Mouse (Mus musculus): ENCODE results near the gene Fgf11. TPM values are rescaled to one million over a fixed set of nuclear protein-coding genes. Genes with fewer than 3 reads are reported as not detected.

Gene Fgf11
- polyA plus RNA-seq, 1 experiment: 5.6 TPM

- H3K4me1 ChIP-seq (ENCODE audit: control insufficient read depth, insufficient read depth, insufficient read length, low read length): no peaks in the 10 kb centered on the region
- H3K4me3 ChIP-seq (ENCODE audit: insufficient read depth, low read depth, low read length): no peak overlapping the region
- H3K27ac ChIP-seq (replicated peaks; ENCODE audit: low read depth, low read length): no peak overlapping the region
These were observed 23.2 kb downstream of the Fgf11 start for GRCm38 (mm10) chr11:69778258-69778982.

DNA sequence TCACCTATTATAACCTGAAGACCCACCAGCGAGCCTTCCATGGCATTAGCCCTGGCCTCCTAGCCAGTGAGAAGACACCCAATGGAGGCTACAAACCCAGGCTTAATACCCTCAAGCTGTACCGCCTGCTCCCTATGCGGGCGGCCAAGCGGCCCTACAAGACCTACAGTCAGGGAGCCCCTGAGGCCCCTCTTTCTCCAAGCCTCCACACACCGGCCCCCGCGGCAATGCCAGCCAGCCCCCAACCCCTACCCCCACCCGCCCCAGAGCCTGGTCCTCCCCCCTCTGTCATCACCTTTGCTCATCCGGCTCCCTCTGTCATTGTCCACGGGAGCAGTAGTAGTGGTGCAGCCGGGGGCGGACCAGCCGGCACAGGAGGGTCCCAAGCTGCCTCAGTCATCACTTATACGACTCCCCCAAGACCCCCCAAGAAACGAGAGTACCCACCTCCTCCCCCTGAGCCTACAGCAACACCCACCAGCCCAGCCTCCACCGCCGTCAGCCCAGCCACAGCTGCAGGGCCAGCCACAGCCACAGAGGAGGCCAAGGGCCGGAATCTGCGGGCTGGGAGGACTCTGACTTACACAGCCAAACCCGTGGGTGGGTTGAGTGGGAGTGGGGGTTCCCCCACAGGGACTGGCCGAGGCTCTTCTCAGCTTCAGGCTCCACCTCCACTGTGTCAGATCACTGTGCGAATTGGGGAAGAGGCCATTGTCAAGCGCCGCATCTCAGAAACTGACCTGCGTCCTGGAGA is 24.0 kb downstream of the Fgf11 start:
- H3K27ac ChIP-seq (replicated peaks; ENCODE audit: low read depth, low read length): no peak overlapping the region
- H3K4me1 ChIP-seq (ENCODE audit: control insufficient read depth, insufficient read depth, insufficient read length, low read length): no peaks in the 10 kb centered on the region
- no peak overlapping the region for H3K4me3 ChIP-seq (ENCODE audit: insufficient read depth, low read depth, low read length)

DNA sequence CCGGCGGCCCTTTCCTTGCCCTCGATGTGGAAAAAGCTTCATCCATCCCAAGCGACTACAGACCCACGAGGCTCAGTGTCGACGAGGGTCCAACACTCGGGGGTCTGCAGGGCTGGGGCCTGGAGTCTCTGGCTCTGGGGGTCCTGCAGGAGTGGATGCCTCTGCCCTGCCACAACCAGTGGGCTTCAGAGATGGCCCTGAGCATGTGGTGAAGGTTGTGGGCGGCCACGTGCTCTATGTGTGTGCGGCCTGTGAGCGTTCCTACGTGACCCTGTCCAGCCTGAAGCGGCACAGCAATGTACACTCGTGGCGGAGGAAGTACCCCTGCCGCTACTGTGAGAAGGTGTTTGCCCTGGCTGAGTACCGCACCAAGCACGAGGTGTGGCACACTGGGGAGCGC is 25.2 kb downstream of the Fgf11 start:
- no peaks in the 10 kb centered on the region for H3K4me1 ChIP-seq (ENCODE audit: control insufficient read depth, insufficient read depth, insufficient read length, low read length)
- no peak overlapping the region for H3K4me3 ChIP-seq (ENCODE audit: insufficient read depth, low read depth, low read length)
- H3K27ac ChIP-seq (replicated peaks; ENCODE audit: low read depth, low read length): no peak overlapping the region

- Histone ChIP-seq H3K4me1 (ENCODE audit: control insufficient read depth, insufficient read depth, insufficient read length, low read length) (no peaks in the 10 kb centered on the region), H3K4me3 (ENCODE audit: insufficient read depth, low read depth, low read length) (no peak overlapping the region)
These were observed 25.9 kb downstream of the Fgf11 start for GRCm38 (mm10) chr11:69775716-69776115.

DNA sequence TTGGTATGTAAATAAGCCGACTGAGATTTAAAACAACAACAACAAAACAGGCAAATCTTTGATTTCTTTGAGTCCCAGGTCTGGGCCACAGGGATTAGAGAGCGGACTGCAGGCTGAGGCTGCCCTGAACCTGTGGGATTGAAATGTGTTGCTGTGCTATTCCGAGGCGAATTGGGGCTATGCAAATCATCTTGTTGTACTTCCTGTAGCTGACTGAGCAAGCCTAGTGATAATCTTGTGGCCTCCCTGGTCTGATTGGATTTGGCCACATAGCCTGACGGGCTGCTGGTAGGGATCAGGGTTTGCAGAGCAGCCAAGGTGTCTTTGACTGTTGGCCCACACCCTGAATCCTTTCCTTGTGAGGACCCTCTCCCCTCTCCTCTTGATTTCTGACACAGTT is 26.7 kb downstream of the Fgf11 start:
- Histone ChIP-seq H3K4me3 (ENCODE audit: insufficient read depth, low read depth, low read length) (no peak overlapping the region), H3K27ac (replicated peaks; ENCODE audit: low read depth, low read length) (no peak overlapping the region), H3K4me1 (ENCODE audit: control insufficient read depth, insufficient read depth, insufficient read length, low read length) (no peaks in the 10 kb centered on the region)

More at GRCm38 (mm10) chr11:69775716-69776115, 25.9 kb downstream of the Fgf11 start:
- H3K27ac ChIP-seq (replicated peaks; ENCODE audit: low read depth, low read length): no peak overlapping the region

- H3K4me1 ChIP-seq (ENCODE audit: control insufficient read depth, insufficient read depth, insufficient read length, low read length): peaks cover 14% of the 10 kb centered on the region
- peak overlapping the region; percentile 90 for H3K4me3 ChIP-seq (ENCODE audit: insufficient read depth, low read depth, low read length)
- peak overlapping the region; percentile 77 for H3K27ac ChIP-seq (replicated peaks; ENCODE audit: low read depth, low read length)
These were observed 34.1 kb downstream of the Fgf11 start for GRCm38 (mm10) chr11:69767625-69767909.

DNA sequence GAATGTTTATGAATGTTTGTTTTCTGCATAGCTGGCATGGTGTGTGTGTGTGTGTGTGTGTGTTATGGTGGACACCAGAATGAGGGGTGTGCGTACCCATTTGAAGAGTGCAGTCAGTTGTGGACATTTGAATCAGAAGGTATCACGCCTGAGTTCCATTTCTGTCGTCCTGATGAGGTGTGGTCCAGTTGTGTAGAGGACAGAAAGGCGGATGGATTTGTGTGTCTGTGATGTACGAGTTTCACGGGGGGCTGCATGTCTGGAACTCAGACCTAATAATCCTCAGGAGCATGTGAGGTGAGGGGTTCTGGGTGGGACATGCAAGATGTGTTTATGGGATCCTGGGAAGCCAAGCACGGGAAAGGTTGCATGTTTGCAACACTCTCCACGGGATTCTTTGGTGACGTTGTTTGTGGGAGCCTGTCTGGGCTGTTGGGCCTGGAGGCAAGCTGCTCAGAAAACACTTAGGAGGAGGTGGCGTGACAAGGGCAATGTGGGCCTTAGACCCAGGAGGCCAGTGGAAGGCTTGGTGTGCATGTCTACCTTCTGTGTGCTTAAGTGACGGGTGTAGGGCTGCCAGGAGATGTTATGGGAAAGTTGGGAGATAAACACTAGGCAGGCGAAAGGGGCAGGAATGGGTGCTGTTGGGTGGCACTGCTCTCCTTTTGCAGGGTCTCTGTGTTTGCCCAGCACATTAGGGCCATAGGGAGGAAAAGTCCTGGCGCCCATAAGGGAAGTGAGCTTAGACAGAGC is 34.6 kb downstream of the Fgf11 start:
- Histone ChIP-seq H3K27ac (replicated peaks; ENCODE audit: low read depth, low read length) (peak overlapping the region; percentile 77), H3K4me3 (ENCODE audit: insufficient read depth, low read depth, low read length) (peak overlapping the region; percentile 90), H3K4me1 (ENCODE audit: control insufficient read depth, insufficient read depth, insufficient read length, low read length) (peaks cover 14% of the 10 kb centered on the region)

GRCm38 (mm10) chr11:69766126-69766609 is 35.5 kb downstream of the Fgf11 start:
- Histone ChIP-seq H3K27ac (replicated peaks; ENCODE audit: low read depth, low read length) (peak overlapping the region; percentile 88), H3K4me3 (ENCODE audit: insufficient read depth, low read depth, low read length) (peak overlapping the region; percentile 90), H3K4me1 (ENCODE audit: control insufficient read depth, insufficient read depth, insufficient read length, low read length) (peaks cover 14% of the 10 kb centered on the region)

GRCm38 (mm10) chr11:69765221-69766125 is 36.2 kb downstream of the Fgf11 start, which contains the start of gene Zbtb4:
Gene Zbtb4 (plus strand): TSS chr11:69765912.
- H3K27ac ChIP-seq (replicated peaks; ENCODE audit: low read depth, low read length): peak within 1 kb of the TSS; percentile 88
- H3K4me3 ChIP-seq (ENCODE audit: insufficient read depth, low read depth, low read length): peak within 1 kb of the TSS; percentile 90
- peaks cover 14% of the 10 kb centered on the region for H3K4me1 ChIP-seq (ENCODE audit: control insufficient read depth, insufficient read depth, insufficient read length, low read length)

GRCm38 (mm10) chr11:69763551-69763950 is 38.1 kb downstream of the Fgf11 start:
- H3K27ac ChIP-seq (replicated peaks; ENCODE audit: low read depth, low read length): no peak overlapping the region
- H3K4me1 ChIP-seq (ENCODE audit: control insufficient read depth, insufficient read depth, insufficient read length, low read length): peaks cover 14% of the 10 kb centered on the region
- H3K4me3 ChIP-seq (ENCODE audit: insufficient read depth, low read depth, low read length): no peak overlapping the region

- H3K27ac ChIP-seq (replicated peaks; ENCODE audit: low read depth, low read length): no peak within 1 kb of the TSS
- peaks cover 1% of the 10 kb centered on the region; the same call in 1 of the 2 replicates for H3K4me1 ChIP-seq (ENCODE audit: control insufficient read depth, insufficient read depth, insufficient read length, low read length)
- no peak within 1 kb of the TSS for H3K4me3 ChIP-seq (ENCODE audit: insufficient read depth, low read depth, low read length)
These were observed 39.8 kb downstream of the Fgf11 start, which contains the start of gene Slc35g3 for GRCm38 (mm10) chr11:69761868-69762267. Gene Slc35g3 (minus strand): TSS chr11:69761968.

DNA sequence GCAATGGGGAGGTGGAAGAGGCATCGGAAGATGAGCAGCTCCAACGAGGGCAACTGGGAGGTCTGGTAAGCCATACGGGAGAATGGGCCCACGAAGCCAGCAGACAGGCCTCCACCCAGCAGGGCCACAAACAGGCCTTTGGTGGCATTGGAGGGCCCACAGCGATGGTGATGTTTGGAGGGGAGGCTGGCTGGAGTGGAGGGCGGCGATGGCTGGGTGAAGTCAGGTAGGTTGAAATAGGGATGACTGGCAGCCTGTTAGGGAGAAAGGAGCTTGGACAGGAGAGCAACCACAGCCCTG is 40.8 kb downstream of the Fgf11 start:
- 0 out of 2 replicates have a peak, but pooled peaks cover 3% of the 10 kb centered on the region for H3K4me1 ChIP-seq (ENCODE audit: control insufficient read depth, insufficient read depth, insufficient read length, low read length)
- H3K4me3 ChIP-seq (ENCODE audit: insufficient read depth, low read depth, low read length): no peak overlapping the region
- H3K27ac ChIP-seq (replicated peaks; ENCODE audit: low read depth, low read length): no peak overlapping the region

- Histone ChIP-seq H3K27ac (replicated peaks; ENCODE audit: low read depth, low read length) (peak overlapping the region; percentile 1; the same call in 1 of the 2 replicates), H3K4me3 (ENCODE audit: insufficient read depth, low read depth, low read length) (no peak overlapping the region), H3K4me1 (ENCODE audit: control insufficient read depth, insufficient read depth, insufficient read length, low read length) (0 out of 2 replicates have a peak, but pooled peaks cover 3% of the 10 kb centered on the region)
These were observed 41.3 kb downstream of the Fgf11 start for GRCm38 (mm10) chr11:69760160-69760900.

Measured in brown adipose tissue, adult 24 weeks (tissue).